Mouse (Mus musculus): ENCODE results near the gene Exosc8. TPM values are rescaled to one million over a fixed set of nuclear protein-coding genes. Genes with fewer than 3 reads are reported as not detected.

Exosc8 gene
- polyA plus RNA-seq, 1 experiment from 2014 or later = 71.6 TPM

DNA sequence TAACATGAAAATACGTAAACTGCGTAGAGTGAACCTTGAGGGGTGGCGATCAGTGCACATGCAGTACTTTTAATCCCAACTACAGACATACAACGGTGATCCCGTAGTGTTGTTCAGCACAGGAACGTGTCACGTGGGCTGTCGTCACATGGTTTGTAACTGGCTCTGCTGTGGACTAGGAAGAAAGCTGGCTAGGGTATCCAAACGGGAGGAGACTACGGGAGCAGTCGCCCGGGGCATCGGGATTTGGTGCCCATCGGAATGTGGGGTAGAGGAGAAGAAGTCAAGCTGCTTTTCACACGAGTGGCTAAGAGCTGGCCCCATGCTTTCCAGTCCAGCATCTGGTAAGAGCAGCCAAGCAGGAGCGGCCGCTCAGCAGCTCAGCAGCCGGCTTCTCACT lies 29.2 kb upstream of the Exosc8 start:
- Histone ChIP-seq H3K4me3 (replicated peaks; ENCODE audit: low read length) (peak overlapping the region; percentile 11; the same call in 1 of the 2 replicates), H3K27ac (no peak overlapping the region), H3K4me2 (replicated peaks) (peak overlapping the region; percentile 23), H3K9me3 (ENCODE audit: control insufficient read depth, low read length) (no peaks in the 10 kb centered on the region), H3K27me3 (ENCODE audit: control insufficient read depth, insufficient read depth, low read length) (no peaks in the 10 kb centered on the region), H3K36me3 (replicated peaks; ENCODE audit: control insufficient read depth, insufficient read depth) (no peaks in the 10 kb centered on the region), H3K4me1 (replicated peaks; ENCODE audit: control insufficient read depth, insufficient read depth, low read length) (no peaks in the 10 kb centered on the region), H3K9ac (no peak overlapping the region)
- WGBS = 55% methylated on average over 18 of the region's 18 CpGs
- peak; percentile 36 for DNase-seq (ENCODE audit: low spot score)
- peak; percentile 81; the same call in 1 of the 2 replicates for ATAC-seq (ENCODE audit: low FRiP score)

DNA sequence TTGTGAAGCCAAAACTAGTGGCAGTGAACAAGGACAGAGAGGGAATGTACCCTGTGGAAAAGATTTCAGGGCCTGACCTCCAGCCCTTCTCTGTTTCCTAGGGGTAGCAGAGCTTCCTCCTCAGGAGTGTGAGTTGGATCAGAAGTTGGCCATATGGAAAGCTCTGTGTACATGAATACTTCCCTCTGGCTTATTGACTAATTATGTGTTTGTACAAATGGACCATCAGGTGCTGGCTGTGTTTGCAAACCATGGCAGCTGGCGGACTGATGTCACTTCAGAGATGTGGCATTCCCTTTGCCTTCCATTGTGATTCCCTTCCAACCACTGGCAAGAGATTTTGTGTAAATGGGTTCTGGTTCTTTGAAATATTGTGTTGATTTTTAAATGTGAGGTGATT lies 26.1 kb upstream of the Exosc8 start:
- DNase-seq (ENCODE audit: low spot score) = no peak
- no peak for ATAC-seq (ENCODE audit: low FRiP score)
- 69% methylated on average over 1 of the region's 1 CpGs for WGBS

DNA sequence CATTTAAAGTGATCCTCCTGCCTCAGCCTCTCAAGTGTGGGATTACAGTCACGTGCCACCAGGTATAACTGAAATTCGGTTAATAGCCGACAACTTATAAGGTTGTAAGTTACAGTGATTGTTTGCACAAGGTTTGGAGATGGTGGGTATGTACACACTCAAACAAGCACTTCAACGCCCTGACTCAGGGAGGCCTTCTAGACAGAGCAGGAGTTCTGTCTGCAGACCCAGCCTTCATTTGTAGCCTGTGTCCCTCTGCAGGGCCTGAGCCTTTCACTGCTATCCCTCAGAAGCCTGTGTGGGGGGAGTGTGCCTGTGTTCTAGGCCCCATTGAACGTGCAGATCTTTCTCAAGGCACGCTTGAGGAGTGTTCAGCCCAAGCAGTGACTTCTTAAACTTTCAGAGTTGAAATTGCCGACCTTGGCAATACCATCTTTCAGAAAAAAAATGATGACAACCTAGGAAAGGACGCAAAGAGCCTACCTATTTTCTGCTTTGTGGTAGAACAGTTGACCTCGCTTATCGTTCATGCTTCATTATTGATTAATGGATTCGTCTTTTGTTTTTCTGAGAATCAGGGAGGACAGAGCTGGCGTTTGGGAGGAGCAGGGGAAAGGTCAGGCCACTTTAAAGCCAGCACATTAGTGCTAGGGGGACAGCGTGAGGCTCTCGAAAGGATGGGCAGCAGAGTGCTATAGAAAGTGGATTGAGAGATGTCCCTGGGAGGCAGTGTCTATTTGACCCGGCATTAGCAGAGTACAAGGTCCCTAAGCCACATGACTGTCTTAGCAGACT lies 25.3 kb upstream of the Exosc8 start:
- no peaks in the 10 kb centered on the region for H3K36me3 ChIP-seq (replicated peaks; ENCODE audit: control insufficient read depth, insufficient read depth)
- ATAC-seq (ENCODE audit: low FRiP score) = no peak

More for the DNA sequence above, 26.1 kb upstream of the Exosc8 start:
- H3K9me3 ChIP-seq (ENCODE audit: control insufficient read depth, low read length) = no peaks in the 10 kb centered on the region
- H3K4me3 ChIP-seq (replicated peaks; ENCODE audit: low read length) = no peak overlapping the region
- no peaks in the 10 kb centered on the region for H3K36me3 ChIP-seq (replicated peaks; ENCODE audit: control insufficient read depth, insufficient read depth)
- H3K27ac ChIP-seq = no peak overlapping the region
- no peak overlapping the region for H3K9ac ChIP-seq
- H3K4me1 ChIP-seq (replicated peaks; ENCODE audit: control insufficient read depth, insufficient read depth, low read length) = peaks cover 6% of the 10 kb centered on the region; the same call in 1 of the 2 replicates
- H3K27me3 ChIP-seq (ENCODE audit: control insufficient read depth, insufficient read depth, low read length) = peaks cover 10% of the 10 kb centered on the region; the same call in 1 of the 2 replicates
- H3K4me2 ChIP-seq (replicated peaks) = no peak overlapping the region

DNA sequence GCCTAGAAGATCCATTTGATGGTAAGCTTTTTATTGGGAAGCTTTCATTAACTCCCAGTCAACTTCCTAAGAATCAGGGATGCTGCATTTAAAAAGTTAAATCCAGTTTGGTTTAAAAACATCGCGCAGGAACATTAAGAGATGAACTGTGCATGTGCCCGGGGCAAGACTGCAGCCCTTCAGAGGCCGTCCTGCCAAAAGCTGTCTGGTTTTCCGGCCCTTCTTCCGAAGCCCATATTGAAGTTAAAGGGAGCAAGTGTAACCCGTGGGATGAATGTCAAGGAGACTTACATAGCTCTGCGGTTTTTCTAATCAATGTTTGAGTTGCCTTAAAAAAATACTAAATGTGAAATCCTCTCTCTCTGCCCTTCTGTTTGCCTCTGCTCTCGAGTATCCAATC lies 24.0 kb upstream of the Exosc8 start:
- H3K4me2 ChIP-seq (replicated peaks) = no peak overlapping the region
- no peaks in the 10 kb centered on the region for H3K9me3 ChIP-seq (ENCODE audit: control insufficient read depth, low read length)
- no peak overlapping the region for H3K27ac ChIP-seq
- no peaks in the 10 kb centered on the region for H3K36me3 ChIP-seq (replicated peaks; ENCODE audit: control insufficient read depth, insufficient read depth)
- no peak for ATAC-seq (ENCODE audit: low FRiP score)
- H3K4me1 ChIP-seq (replicated peaks; ENCODE audit: control insufficient read depth, insufficient read depth, low read length) = peaks cover 13% of the 10 kb centered on the region
- DNase-seq (ENCODE audit: low spot score) = no peak
- H3K27me3 ChIP-seq (ENCODE audit: control insufficient read depth, insufficient read depth, low read length) = peaks cover 10% of the 10 kb centered on the region; the same call in 1 of the 2 replicates
- no peak overlapping the region for H3K9ac ChIP-seq
- 78% methylated on average over 9 of the region's 9 CpGs for WGBS
- H3K4me3 ChIP-seq (replicated peaks; ENCODE audit: low read length) = no peak overlapping the region

More for the DNA sequence above, 25.3 kb upstream of the Exosc8 start:
- H3K4me1 ChIP-seq (replicated peaks; ENCODE audit: control insufficient read depth, insufficient read depth, low read length) = peaks cover 13% of the 10 kb centered on the region; the same call in 1 of the 2 replicates
- no peak overlapping the region for H3K27ac ChIP-seq
- no peak overlapping the region for H3K4me3 ChIP-seq (replicated peaks; ENCODE audit: low read length)
- no peak for DNase-seq (ENCODE audit: low spot score)
- no peak overlapping the region for H3K9ac ChIP-seq
- H3K27me3 ChIP-seq (ENCODE audit: control insufficient read depth, insufficient read depth, low read length) = peaks cover 10% of the 10 kb centered on the region; the same call in 1 of the 2 replicates
- 41% methylated on average over 15 of the region's 15 CpGs for WGBS
- no peak overlapping the region for H3K4me2 ChIP-seq (replicated peaks)
- H3K9me3 ChIP-seq (ENCODE audit: control insufficient read depth, low read length) = no peaks in the 10 kb centered on the region

DNA sequence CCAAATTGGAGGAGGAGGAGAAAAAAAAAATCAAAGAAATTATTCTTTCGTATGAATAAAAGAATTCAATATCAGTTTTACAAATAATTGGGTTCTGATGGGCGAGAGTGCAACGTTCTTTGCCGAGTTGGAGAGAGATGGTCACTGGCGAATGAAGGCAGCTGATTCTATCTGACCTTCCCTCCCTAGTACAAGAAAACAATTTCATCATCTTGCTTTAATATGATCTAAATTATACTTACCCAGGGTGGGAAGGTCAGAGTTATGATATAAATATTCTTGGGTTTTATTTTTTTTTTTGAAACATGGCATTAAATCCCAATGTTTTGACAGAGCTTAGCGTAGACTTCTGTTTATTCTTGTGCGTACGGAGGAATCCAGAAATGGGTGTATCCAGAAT lies 22.3 kb upstream of the Exosc8 start:
- no peaks in the 10 kb centered on the region for H3K9me3 ChIP-seq (ENCODE audit: control insufficient read depth, low read length)
- ATAC-seq (ENCODE audit: low FRiP score) = no peak
- no peak for DNase-seq (ENCODE audit: low spot score)
- H3K27me3 ChIP-seq (ENCODE audit: control insufficient read depth, insufficient read depth, low read length) = peaks cover 10% of the 10 kb centered on the region; the same call in 1 of the 2 replicates
- no peak overlapping the region for H3K4me2 ChIP-seq (replicated peaks)
- no peak overlapping the region for H3K9ac ChIP-seq
- no peak overlapping the region for H3K27ac ChIP-seq
- peaks cover 13% of the 10 kb centered on the region for H3K4me1 ChIP-seq (replicated peaks; ENCODE audit: control insufficient read depth, insufficient read depth, low read length)
- WGBS = 90% methylated on average over 8 of the region's 8 CpGs
- no peak overlapping the region for H3K4me3 ChIP-seq (replicated peaks; ENCODE audit: low read length)
- no peaks in the 10 kb centered on the region for H3K36me3 ChIP-seq (replicated peaks; ENCODE audit: control insufficient read depth, insufficient read depth)

DNA sequence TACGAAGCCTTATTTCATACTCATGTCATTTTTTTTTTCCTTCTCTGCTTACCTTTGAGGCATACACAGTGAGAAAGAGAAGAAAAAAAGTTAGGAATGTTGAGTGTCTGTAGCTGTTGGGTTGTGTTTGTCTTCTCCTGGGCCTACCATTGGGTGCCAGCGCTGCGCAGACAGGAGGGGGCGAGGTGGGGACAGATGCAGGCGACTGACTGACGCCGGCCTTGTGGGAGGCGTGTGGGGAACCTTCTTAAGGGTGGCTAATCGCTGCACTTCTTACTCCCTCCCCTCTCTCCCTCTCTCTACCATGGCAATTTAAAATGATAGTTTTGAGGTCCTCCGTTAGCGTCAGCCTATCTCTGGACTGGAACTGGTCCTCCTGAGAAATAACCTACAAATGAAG lies 20.9 kb upstream of the Exosc8 start:
- Histone ChIP-seq H3K36me3 (replicated peaks; ENCODE audit: control insufficient read depth, insufficient read depth) (peaks cover 5% of the 10 kb centered on the region), H3K4me3 (replicated peaks; ENCODE audit: low read length) (peak overlapping the region; percentile 70), H3K27ac (no peak overlapping the region), H3K27me3 (ENCODE audit: control insufficient read depth, insufficient read depth, low read length) (peaks cover 10% of the 10 kb centered on the region; the same call in 1 of the 2 replicates), H3K9me3 (ENCODE audit: control insufficient read depth, low read length) (no peaks in the 10 kb centered on the region), H3K9ac (peak overlapping the region; percentile 79; the same call in 1 of the 2 replicates), H3K4me2 (replicated peaks) (peak overlapping the region; percentile 100), H3K4me1 (replicated peaks; ENCODE audit: control insufficient read depth, insufficient read depth, low read length) (peaks cover 13% of the 10 kb centered on the region)
- 2% methylated on average over 11 of the region's 11 CpGs for WGBS
- ATAC-seq (ENCODE audit: low FRiP score) (no peak), DNase-seq (ENCODE audit: low spot score) (no peak)

DNA sequence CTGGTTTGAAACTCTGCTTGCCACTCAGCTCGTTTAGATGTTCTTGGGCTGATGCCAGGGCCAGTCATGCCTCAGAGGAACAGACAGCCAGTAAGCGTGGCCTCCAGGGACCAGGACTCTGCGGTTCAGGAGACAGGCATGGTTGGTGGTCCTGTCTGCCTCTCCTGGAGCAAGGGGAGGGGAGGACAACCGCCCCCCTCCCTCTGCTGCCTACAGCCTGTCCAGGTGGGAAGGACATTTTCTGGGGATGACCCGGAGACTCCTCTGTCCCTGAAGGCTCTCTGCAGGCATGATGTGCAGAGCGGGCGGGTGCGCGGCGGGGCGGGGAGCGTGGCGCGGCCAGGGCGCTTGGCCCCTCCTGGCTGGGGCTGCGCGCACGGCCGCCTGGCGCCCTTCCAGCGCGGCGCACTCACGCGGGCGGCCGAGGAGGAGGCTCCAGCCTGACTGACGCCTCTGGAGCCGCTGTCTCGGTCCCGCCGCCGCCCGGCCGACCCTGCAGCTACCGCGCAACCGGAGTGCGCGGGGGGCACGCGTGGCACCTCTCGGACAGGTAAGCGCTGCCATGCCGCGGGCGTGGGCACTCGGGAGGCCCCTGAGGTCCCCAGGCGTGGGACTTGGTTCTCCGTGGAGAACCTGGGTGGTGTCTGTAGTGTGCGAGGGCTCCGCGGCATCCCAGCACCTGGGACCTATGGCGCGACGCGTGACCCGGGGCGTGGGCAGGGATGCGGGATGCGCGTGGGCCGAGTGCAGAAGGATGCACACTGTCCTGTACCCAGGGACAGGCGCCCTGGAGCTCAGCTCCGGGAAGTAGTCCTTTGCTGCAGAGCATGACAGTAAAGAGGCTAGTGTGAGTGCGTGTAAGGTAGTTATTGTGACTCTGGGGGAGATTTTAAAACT lies 20.2 kb upstream of the Exosc8 start, which contains the start of gene Smad9:
Smad9 (plus strand) TSS at position 438 of the 897 bp plus-strand sequence.
- Histone ChIP-seq H3K9me3 (ENCODE audit: control insufficient read depth, low read length) (no peaks in the 10 kb centered on the region), H3K9ac (peak within 1 kb of the TSS; percentile 79), H3K36me3 (replicated peaks; ENCODE audit: control insufficient read depth, insufficient read depth) (peaks cover 11% of the 10 kb centered on the region), H3K27me3 (ENCODE audit: control insufficient read depth, insufficient read depth, low read length) (peaks cover 10% of the 10 kb centered on the region; the same call in 1 of the 2 replicates), H3K27ac (no peak within 1 kb of the TSS), H3K4me2 (replicated peaks) (peak within 1 kb of the TSS; percentile 100), H3K4me1 (replicated peaks; ENCODE audit: control insufficient read depth, insufficient read depth, low read length) (peaks cover 13% of the 10 kb centered on the region), H3K4me3 (replicated peaks; ENCODE audit: low read length) (peak within 1 kb of the TSS; percentile 70)
- DNase-seq (ENCODE audit: low spot score) (peak; percentile 71), ATAC-seq (ENCODE audit: low FRiP score) (peak; percentile 85)
- under 1% methylated on average over 60 of the region's 66 CpGs for WGBS

DNA sequence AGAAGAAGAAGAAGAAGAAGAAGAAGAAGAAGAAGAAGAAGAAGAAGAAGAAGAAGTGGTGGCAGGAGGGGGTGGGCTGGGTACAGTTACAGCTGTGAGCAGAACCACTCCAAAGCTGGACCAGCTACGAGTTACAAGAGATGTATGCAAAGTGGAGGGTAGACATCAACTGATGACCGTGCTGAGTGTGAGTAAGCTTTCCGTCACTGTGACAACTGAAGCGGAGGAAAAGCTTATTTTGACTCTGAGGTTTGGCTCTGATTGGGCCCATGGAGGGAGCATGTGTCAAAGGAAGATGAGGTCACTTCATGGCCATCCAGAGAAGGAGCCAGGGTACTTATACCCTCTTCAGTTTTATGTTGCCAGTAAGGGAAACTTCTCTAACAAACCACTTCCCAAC lies 18.2 kb upstream of the Exosc8 start:
- Histone ChIP-seq H3K27me3 (ENCODE audit: control insufficient read depth, insufficient read depth, low read length) (peaks cover 10% of the 10 kb centered on the region; the same call in 1 of the 2 replicates), H3K4me1 (replicated peaks; ENCODE audit: control insufficient read depth, insufficient read depth, low read length) (peaks cover 13% of the 10 kb centered on the region), H3K9me3 (ENCODE audit: control insufficient read depth, low read length) (no peaks in the 10 kb centered on the region), H3K27ac (no peak overlapping the region), H3K4me3 (replicated peaks; ENCODE audit: low read length) (no peak overlapping the region), H3K4me2 (replicated peaks) (no peak overlapping the region), H3K9ac (no peak overlapping the region), H3K36me3 (replicated peaks; ENCODE audit: control insufficient read depth, insufficient read depth) (peaks cover 31% of the 10 kb centered on the region)
- WGBS = 64% methylated on average over 4 of the region's 4 CpGs
- no peak for ATAC-seq (ENCODE audit: low FRiP score)
- DNase-seq (ENCODE audit: low spot score) = no peak

DNA sequence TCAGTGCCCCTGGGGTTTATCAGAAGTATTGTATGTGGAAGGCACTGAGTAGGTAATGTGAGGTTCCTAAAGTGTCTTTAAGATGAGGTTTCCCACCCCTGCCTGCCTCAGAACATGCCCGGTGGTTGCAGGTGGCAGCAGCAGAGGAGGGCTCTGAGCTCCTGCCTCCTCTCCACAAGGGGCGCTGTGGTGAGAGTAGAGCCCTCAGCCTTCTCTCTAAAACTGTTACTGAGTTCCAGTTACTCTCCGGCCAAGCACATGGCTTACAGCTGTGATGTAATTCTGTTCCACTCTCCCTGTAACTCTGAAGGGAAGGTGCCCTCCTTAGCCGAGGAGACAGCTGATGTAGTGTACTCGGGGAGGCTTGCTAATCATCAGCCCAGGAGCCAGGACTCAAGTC lies 10.6 kb upstream of the Exosc8 start:
- 60% methylated on average over 5 of the region's 5 CpGs for WGBS

More for the DNA sequence above, 10.6 kb upstream of the Exosc8 start:
- DNase-seq (ENCODE audit: low spot score) (no peak), ATAC-seq (ENCODE audit: low FRiP score) (no peak)
- Histone ChIP-seq H3K9ac (no peak overlapping the region), H3K27ac (no peak overlapping the region), H3K9me3 (ENCODE audit: control insufficient read depth, low read length) (no peaks in the 10 kb centered on the region), H3K36me3 (replicated peaks; ENCODE audit: control insufficient read depth, insufficient read depth) (peaks cover 98% of the 10 kb centered on the region), H3K4me3 (replicated peaks; ENCODE audit: low read length) (no peak overlapping the region), H3K4me2 (replicated peaks) (no peak overlapping the region), H3K4me1 (replicated peaks; ENCODE audit: control insufficient read depth, insufficient read depth, low read length) (no peaks in the 10 kb centered on the region), H3K27me3 (ENCODE audit: control insufficient read depth, insufficient read depth, low read length) (no peaks in the 10 kb centered on the region)

Measured in hindbrain, embryonic 14.5 days (tissue).